Mouse (Mus musculus) liver, embryonic 16.5 days (tissue): Measurements from ENCODE around the gene Paip2b. TPM values are rescaled to one million over a fixed set of nuclear protein-coding genes. Genes with fewer than 3 reads are reported as not detected.

Experiments
- ATAC-seq: fragments of 200-750 bp; cut with Nextera tagmentation; 2 replicates; pipeline ENCODE4 v1.8.0; 2017; ENCODE audit warnings: low read depth, mild to moderate bottlenecking, moderate number of reproducible peaks, moderate library complexity
- H3K27ac ChIP-seq: fragments of 300-500 bp; sonication (generic); 2 replicates; pipeline ENCODE4 v1.5.1; 2014; ENCODE audit warnings: mild to moderate bottlenecking, low read length
- H3K27me3 ChIP-seq: fragments of 300-500 bp; sonication (generic); 2 replicates; pipeline ENCODE4 v1.6.1; 2014; ENCODE audit warnings: low read depth, low read length, mixed read lengths; ENCODE audit not compliant: control insufficient read depth, insufficient read depth
- H3K36me3 ChIP-seq: fragments of 300-500 bp; sonication (generic); 2 replicates; pipeline ENCODE4 v1.6.1; 2014; ENCODE audit warnings: mild to moderate bottlenecking; ENCODE audit not compliant: control insufficient read depth, insufficient read depth
- H3K4me1 ChIP-seq: fragments of 300-500 bp; sonication (generic); 2 replicates; pipeline ENCODE4 v1.6.1; 2014; ENCODE audit warnings: low read depth, low read length, mixed read lengths; ENCODE audit not compliant: control insufficient read depth
- H3K4me2 ChIP-seq: fragments of 300-500 bp; sonication (generic); 2 replicates; pipeline ENCODE4 v1.6.1; 2014; ENCODE audit warnings: low read depth, low read length, mixed read lengths
- H3K4me3 ChIP-seq: fragments of 300-500 bp; sonication (generic); 2 replicates; pipeline ENCODE4 v1.5.1; 2014; ENCODE audit warnings: low read depth, mild to moderate bottlenecking, low read length
- H3K9ac ChIP-seq: fragments of 300-500 bp; sonication (generic); 2 replicates; pipeline ENCODE4 v1.6.1; 2014; ENCODE audit warnings: low read depth, low read length
- H3K9me3 ChIP-seq: fragments of 300-500 bp; sonication (generic); replicated peaks from 2 replicates; pipeline ENCODE4 v1.6.1; 2016; ENCODE audit warnings: low read length; ENCODE audit not compliant: control insufficient read depth
- WGBS: fragments of 180-500 bp; shearing (Covaris S2); extraction: QIAGEN DNeasy Blood & Tissue Kit; methylation state at CpG from one replicate; pipeline ENCODE4 v1.1.7; 2014; ENCODE audit not compliant: insufficient replicate concordance; 5-methylcytosine and 5-hydroxymethylcytosine counted together
- polyA plus RNA-seq: library from polyadenylated mRNA; unstranded; fragments of >200 nt; fragmentation: Nextera tagmentation; extraction: Ambion mirVana; gene quantifications from 2 replicates; pipeline ENCODE4 v1.2.1, GENCODE M21; 2015

The Paip2b gene
- polyA plus RNA-seq, 1 experiment from 2014 or later: 3.5 TPM

GRCm38 (mm10) chr6:83766982-83767381, 64.6 kb downstream of the Paip2b start:
- peaks cover 20% of the 10 kb centered on the region for H3K27me3 ChIP-seq
- H3K27ac ChIP-seq: no peak overlapping the region
- H3K36me3 ChIP-seq: peaks cover 11% of the 10 kb centered on the region
- no peaks in the 10 kb centered on the region for H3K9me3 ChIP-seq
- H3K4me1 ChIP-seq: peaks cover 3% of the 10 kb centered on the region
- WGBS: 66% methylated on average over 3 of the region's 3 CpGs
- no peak for ATAC-seq
- no peak overlapping the region for H3K4me3 ChIP-seq
- no peak overlapping the region for H3K4me2 ChIP-seq
- no peak overlapping the region for H3K9ac ChIP-seq

DNA sequence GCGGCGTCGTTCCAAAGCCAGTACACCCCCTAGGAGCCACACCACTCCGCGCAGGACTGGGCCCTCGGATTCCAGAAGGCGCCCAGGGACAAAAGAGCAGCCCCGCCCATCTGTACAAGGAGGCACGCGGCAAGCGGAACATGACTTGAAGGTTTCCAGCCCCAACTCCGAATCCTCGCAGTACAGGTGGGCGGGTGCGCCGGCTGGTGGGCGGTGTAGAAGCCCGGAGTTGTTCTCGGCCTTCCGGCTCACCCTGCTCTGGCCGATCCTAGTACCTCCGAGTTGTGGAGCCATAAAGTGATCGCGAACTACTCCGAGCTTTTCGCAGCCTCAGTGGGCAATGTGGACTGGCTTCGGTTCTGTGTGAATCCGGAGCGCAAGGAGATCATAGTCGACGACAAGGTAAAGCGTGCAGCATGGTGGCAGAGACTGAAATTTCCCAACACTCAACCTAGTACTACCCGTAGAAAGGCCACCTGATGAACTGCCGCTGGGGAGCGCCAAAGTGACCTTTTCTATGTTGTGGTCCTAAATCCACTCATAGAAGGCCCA, 68.6 kb downstream of the Paip2b start:
- ATAC-seq: peak; percentile 21; the same call in 1 of the 2 replicates

DNA sequence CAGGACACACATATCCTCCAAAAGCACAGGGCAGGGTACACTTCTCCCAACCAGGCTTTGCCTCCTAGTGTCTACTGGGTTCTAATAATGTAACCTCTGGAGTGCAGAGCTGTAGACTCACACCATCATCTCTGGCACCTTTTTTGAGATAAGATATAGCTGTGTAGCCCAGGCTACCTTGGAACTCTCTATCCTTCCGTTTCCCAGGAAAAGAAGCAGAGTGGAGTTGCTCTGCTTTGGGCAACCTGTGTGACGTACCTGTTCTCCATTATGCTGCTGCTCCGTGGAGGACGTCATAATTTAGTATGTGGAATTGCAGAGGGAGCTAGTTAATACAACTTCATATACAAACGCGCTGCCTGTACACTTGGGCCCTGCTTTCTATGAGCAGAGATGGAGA, 69.2 kb downstream of the Paip2b start, which contains the start of gene Ankrd53:
Gene Ankrd53 (plus strand): TSS at position 301 of the 400 bp plus-strand sequence.
- Histone ChIP-seq H3K36me3 (no peaks in the 10 kb centered on the region), H3K27ac (no peak within 1 kb of the TSS), H3K4me1 (peaks cover 3% of the 10 kb centered on the region), H3K9ac (no peak within 1 kb of the TSS), H3K4me3 (peak within 1 kb of the TSS; percentile 28), H3K9me3 (no peaks in the 10 kb centered on the region), H3K4me2 (peak within 1 kb of the TSS; percentile 51), H3K27me3 (peaks cover 59% of the 10 kb centered on the region)
- 24% methylated on average over 6 of the region's 6 CpGs for WGBS
- ATAC-seq: no peak

More for the DNA sequence above, 68.6 kb downstream of the Paip2b start:
- WGBS: 3% methylated on average over 35 of the region's 35 CpGs
- peaks cover 53% of the 10 kb centered on the region for H3K27me3 ChIP-seq
- H3K9me3 ChIP-seq: no peaks in the 10 kb centered on the region
- peak overlapping the region; percentile 28 for H3K4me3 ChIP-seq
- H3K4me2 ChIP-seq: peak overlapping the region; percentile 51
- H3K27ac ChIP-seq: no peak overlapping the region
- H3K36me3 ChIP-seq: no peaks in the 10 kb centered on the region
- peaks cover 3% of the 10 kb centered on the region for H3K4me1 ChIP-seq
- no peak overlapping the region for H3K9ac ChIP-seq

DNA sequence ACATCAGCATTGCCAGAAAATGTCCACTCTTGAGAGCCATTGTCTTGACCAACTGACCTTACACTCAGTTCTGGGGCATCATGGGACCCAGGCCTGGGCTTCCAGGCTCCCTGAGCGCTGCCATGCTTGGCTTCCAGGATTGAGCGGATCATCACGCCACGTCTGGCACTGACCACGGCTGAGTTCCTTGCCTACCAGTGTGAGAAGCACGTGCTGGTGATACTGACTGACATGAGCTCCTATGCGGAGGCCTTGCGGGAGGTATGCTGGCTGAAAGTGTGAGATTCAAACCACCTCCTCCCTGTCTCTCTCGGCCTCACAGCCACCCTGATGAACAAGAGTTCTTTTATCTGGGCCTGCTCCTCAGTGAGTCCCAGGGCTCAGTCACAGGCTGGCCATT, 75.5 kb downstream of the Paip2b start:
- no peaks in the 10 kb centered on the region for H3K36me3 ChIP-seq
- ATAC-seq: no peak
- peaks cover 41% of the 10 kb centered on the region for H3K27me3 ChIP-seq
- 62% methylated on average over 9 of the region's 9 CpGs for WGBS
- no peak overlapping the region for H3K4me2 ChIP-seq
- no peak overlapping the region for H3K4me3 ChIP-seq
- no peak overlapping the region for H3K27ac ChIP-seq
- H3K9ac ChIP-seq: no peak overlapping the region
- H3K9me3 ChIP-seq: no peaks in the 10 kb centered on the region
- H3K4me1 ChIP-seq: no peaks in the 10 kb centered on the region

Other genes with a start within 250 kb of the Paip2b start
- 17.8 and 20.6 TPM in 2 replicates for gene Clec4f, start 175.6 kb downstream of the Paip2b start, polyA plus RNA-seq
- 1.3 and 1.4 TPM in 2 replicates for gene Cd207, start 153.9 kb downstream of the Paip2b start, polyA plus RNA-seq
- not detected in 2 replicates for gene Vax2, start 120.5 kb downstream of the Paip2b start, polyA plus RNA-seq
- gene Atp6v1b1, start 88.8 kb downstream of the Paip2b start, polyA plus RNA-seq: not detected in 2 replicates
- gene Ankrd53, start 69.1 kb downstream of the Paip2b start, polyA plus RNA-seq: not detected in 2 replicates
- 39.2 and 42.0 TPM in 2 replicates for gene Tex261, start 55.9 kb downstream of the Paip2b start, polyA plus RNA-seq
- 18.8 and 20.1 TPM in 2 replicates for gene Nagk, start 36.8 kb downstream of the Paip2b start, polyA plus RNA-seq
- gene Zfp638, start 35.4 kb upstream of the Paip2b start, polyA plus RNA-seq: 14.5 and 15.1 TPM in 2 replicates
- 2.1 and 2.8 TPM in 2 replicates for gene Dysf, start 176.8 kb upstream of the Paip2b start, polyA plus RNA-seq